Mouse (Mus musculus): ENCODE data around the gene Cabp7.
"Not testable (repeated sequence)": the region's sequence is repeated elsewhere in the genome, so short reads cannot be mapped to it uniquely, and the experiment has no call there.

Cabp7 gene

DNA sequence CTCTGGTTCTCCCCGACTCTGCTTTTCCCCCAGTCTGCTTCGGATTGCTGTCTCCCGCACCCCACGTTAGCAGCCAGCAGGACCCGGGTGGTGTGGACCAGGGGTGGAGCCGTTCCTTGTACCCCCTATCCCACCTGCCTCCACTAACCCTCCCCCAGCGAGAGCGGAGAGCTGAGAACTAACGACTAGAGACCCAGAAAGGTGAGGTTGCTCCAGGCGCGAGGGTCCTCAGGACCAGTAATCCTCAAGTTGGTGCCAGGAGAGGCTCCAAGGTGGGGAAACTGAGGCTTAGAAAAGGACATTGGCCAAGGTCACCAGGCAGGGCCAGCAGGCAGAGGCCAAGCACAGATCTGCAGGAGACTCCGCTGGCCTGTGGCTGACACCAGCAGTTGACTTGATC, 707 bp upstream of the Cabp7 start:
- no peak for DNase-seq (ENCODE audit: low spot score in 2 of 2)

DNA sequence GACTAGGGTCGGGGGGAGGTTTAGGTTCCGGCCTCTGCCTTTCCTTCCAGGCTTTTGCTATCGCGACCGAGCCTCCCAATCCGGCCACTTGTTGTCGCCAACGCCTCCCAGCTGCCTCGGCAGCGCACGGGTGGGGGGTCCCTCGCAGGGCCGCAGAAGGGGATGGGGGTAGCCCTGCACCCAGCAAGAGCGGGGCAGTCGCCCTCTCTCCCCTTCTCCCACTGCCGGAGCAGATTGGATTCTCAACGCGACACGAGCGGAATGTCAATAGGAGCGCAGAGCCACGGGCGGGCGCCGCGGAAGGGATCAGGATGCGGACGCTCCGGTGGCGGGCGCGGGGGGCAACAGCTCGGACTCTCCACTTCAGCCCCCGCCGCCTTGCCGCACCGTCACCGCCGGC, 609 bp downstream of the Cabp7 start:
- DNase-seq (ENCODE audit: low spot score in 2 of 2) = no peak

DNA sequence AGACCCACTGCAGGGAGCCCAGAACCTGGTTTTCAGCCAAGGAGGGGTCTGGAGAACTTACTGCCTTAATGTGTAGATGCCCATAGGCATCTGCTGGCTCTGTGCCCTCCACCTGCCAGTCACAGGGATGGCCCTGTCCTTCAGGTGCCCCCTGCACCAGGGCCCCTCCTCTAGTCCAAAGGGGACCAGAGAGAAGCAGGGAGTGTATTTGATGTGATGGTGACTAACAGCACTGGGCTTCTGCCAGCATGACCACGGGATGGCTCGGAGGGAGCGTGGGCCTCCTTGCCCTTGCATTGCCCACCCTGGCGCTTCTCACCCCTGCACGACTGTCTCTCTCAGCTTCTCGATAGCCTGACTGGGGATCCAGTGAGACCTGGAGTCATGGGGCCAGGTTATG, 1.9 kb downstream of the Cabp7 start:
- DNase-seq (ENCODE audit: low spot score in 2 of 2) = no peak

DNA sequence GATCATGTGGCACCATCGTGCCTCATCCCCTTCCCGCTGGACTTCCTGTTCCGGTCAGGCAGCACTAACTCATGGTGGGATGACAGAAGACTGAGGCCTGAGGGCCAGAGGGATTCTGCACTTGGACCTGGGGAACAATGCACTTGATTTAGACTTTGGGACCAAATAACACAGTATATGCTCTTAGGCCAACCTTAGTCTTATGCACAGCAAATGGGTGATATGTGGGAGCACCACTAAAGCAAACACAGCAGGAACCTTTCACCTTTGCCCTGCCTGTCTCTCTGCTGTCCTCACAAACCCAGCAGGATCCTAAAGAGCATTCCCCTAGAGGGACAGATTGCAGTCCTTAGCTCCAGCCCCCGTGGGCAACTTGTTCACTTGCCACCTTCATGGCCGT, 5.8 kb downstream of the Cabp7 start:
- DNase-seq (ENCODE audit: low spot score in 2 of 2) = no peak

DNA sequence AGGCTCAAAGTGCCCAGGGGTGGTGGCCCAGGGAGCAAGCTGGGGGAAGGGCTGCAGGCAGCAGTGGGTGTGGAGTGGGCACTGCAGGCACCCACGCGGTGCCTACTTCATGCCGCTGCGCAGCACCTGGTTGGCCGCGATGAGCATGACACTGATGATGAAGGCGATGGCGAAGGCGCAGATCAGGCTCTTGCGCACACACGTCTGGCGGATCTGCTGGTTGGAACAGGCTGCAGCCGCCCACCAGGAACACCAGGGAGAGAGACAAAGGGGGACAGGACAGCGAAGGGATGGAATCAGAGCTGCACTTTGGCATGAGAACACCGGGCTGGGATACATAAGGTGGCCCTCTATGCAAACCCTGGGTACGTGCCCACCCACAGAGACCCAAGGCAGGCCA, 7.9 kb downstream of the Cabp7 start:
- DNase-seq (ENCODE audit: low spot score in 2 of 2) = no peak

DNA sequence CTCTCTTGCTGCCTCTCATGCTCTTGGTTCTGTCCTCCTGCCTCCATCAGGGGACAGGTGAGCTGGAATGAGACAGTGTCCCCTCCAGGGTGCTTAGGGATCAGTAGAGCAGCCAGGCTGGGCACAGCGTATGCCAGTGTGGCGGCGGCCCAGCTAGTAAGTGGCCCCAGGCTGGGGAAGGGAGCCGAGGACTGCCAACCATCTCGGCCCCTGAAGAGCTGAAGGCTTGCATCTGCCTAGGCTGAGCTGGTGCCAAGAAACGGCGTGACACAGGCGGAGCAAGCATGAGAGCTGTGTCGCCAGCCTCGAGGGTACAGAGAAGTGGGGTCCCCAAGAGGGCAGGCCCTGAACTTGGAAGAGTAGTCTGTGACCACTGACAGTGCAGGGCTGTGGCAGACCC, 8.9 kb downstream of the Cabp7 start:
- peak in 1 of 2 experiments; percentile 64 for DNase-seq (ENCODE audit: low spot score in 2 of 2)

DNA sequence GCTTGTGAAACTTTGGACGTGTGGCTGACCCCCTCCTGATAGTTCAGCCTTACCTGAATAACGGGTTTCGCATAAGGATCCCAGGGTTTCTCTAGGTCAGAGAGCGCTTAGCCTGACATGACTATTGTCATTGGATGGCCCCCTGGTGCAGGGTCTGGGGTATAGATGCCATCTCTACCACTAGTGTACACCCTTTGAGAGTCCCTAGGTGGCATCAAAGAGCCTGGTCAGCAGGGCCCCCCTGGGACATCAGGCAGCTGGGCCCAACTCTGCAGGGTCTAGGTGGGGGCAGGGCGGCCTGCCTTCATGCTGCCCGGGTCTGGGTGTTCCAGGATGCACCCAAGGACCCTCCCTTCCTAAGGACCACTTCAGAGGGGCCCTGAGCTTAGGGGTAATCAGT, 10.2 kb downstream of the Cabp7 start:
- no peak for DNase-seq (ENCODE audit: low spot score in 2 of 2)

DNA sequence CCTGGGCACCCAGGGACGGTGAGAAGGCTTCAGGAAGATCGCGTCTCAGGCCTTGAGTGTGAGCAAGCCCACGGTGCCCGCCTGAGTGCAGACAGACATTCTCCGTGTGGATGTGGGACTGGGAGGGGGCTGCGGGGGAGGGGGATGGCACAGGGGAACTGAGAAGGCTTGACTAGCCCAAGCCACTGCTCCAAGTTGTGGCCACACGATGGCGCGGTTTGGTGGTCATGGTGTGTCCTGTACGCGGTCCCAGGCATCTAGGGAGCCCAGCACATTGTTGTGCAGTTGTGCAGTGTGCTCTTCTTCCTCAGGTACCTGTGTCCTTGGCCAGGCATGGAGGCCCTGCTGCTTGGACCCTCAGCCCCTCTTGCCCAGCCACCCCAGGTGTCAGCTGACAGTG, 12.4 kb downstream of the Cabp7 start:
- no peak for DNase-seq (ENCODE audit: low spot score in 2 of 2)

DNA sequence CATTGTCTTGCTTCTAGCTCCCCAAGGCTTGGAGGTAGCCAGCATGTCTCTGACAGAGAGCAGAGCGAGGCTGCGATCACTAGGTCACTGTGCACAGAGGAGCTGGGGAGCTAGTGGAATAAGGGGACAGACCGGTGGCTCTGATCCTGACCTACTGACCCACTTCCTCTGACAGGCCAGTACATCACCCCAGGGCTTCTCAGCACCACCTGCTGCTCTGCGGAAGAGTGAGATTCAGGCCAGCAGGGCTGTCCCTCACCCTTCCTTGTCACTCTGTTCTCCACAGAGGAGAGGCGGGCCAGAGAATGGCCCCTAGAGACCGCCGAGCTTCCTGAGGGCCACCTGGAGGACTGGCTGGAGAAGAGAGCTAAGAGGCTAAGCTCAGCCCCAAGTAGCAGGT, 14.8 kb downstream of the Cabp7 start:
- DNase-seq (ENCODE audit: low spot score in 2 of 2) = no peak

DNA sequence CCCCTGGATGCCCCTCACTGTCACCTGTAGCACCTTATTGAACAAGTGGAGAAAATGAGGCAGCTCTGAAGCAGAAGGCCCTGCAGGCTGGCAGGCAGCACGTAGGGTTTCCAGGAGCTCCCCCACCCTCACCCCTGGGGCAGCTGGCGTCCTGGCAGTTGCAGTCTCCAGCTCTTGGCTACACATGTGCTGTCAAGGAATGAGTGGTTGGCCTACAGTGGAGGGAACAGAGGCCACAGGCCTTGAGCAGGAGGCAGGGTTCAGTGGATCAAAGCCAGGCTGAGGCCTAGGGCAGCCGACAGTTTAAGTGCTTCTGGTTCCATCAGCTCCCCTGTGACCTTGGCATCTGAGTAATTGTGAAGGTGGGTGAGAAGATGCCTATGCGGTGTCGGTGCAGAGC, 15.7 kb downstream of the Cabp7 start:
- no peak for DNase-seq (ENCODE audit: low spot score in 2 of 2)

DNA sequence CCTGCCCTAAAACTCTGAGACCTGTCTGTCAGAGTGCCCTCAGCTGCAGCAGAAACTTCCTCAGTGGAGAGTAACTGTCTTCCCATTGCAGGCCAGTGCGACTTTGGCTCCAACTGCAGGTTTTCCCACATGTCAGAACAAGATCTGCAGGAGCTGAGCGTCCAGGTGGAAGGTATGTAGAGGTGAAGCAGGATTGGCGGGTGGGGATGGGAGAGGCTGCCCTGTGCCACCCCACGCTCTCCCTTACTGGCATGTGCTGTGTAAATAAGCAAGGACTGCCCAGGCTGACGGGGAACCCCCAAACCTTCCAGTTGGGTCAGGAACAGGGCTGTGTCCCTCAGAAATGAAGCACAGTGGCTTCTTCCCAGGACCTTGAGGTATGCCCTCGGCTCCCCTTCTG, 16.5 kb downstream of the Cabp7 start:
- DNase-seq (ENCODE audit: low spot score in 2 of 2) = no peak

DNA sequence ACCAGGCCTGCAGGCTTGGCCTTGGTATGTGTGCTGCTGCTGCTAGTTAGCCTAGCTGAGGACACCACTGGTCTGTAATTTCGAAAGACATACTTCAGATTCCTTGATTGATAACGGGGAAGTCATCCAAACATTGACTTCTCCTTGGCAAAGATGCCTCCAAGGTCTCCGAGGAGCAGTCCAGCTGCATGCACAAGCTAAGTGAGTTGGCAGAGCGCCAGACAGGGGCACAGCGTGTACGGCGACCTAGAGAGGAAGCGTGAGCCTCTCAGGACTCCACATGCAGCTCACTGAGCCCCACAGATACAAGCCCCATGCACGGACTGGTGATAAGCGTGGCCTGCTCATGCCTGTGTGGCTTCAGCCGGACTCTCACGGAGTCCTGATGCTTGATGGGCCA, 17.0 kb downstream of the Cabp7 start:
- no peak for DNase-seq (ENCODE audit: low spot score in 2 of 2)

DNA sequence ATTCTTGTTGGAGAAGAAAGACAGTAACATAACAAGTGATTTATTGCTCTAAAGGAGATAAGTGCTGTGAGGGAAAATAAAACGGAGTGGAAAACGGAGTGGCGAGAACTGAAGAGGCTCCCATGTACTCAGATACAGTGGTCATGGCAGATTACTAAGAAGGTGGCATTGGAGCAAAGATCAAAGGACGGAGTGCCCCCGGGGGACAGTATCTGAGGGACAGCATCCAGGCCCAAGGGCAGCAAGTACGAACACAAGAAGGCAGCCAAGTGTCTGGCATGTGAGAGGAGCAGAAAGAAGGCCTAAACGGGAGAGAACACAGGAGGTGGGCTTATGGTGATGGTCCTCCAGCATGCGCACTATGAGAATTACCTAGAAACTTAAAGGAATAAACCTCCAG, 24.9 kb downstream of the Cabp7 start:
- DNase-seq (ENCODE audit: low spot score in 2 of 2) = no peak

DNA sequence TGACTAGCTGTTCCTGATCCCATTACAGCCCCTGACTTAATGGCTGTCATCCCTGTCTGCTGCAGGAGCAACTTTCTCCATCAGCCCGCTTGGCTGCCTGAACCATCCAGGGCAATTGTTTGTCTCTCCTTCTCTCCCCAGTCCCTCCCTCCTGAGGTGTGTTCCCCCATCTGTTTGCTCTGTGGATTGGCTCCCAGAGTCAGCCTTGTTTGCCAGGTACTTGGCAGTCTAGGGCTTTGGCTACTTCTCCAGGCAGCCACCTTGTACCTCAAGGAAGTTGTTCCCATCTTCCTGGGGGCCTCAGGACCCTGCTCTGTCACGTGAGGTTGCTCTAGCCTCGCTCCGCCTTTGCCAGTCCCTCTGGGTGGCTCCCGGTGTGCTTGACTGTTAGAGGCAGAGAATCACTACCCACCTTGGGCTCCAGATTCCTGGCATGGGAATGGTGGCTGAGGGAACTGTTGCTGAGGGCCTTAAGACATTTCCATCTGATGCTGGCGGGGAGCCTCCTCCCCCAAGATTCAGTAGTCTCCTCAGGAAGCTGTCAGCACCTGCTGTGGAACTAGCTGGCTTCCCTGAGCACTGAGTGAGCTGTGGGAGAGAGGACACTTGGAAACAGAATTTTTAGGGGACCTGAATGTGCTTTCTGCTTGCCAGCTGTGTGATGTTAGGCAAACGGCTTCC, 25.5 kb downstream of the Cabp7 start:
- no peak for DNase-seq (ENCODE audit: low spot score in 2 of 2)

DNA sequence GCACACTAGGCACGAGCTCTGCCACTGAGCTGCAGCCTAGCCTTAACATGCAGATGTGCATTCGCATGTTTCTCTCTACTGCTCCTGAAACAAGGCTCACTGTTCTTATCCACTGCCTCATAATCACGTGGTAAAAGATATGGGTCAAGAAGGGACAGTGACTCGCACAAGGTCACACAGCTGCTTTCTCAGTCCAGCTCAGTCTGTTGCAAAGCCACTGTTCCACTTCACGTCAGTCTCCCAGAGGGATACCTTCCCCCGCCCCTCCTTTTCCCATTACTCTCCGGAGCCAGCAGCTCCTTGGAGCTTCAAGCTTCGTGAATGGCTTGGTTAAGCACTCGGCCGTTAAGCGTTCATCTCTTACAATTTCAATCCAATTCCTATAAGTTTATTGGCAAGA, 26.2 kb downstream of the Cabp7 start:
- no peak for DNase-seq (ENCODE audit: low spot score in 2 of 2)

DNA sequence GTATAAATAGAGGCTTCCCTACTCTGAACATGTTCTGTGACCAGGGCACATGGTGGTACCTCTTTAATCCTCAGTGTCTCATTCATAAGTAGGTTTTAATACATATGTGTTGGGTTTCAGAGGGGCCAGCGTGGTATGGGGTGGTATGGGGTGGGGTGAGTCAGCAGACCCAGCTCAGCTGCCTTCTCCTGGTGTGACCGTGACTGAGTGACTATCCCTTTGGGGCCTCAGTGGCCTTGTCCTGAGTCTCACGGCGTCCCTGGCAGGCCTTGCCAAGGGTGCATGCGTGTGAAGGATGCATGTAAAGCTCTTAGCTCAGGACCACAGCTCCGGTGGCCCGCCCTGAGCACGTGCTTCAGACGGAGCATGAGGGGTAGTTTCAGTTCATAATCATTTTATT, 26.6 kb downstream of the Cabp7 start:
- no peak for DNase-seq (ENCODE audit: low spot score in 2 of 2)

DNA sequence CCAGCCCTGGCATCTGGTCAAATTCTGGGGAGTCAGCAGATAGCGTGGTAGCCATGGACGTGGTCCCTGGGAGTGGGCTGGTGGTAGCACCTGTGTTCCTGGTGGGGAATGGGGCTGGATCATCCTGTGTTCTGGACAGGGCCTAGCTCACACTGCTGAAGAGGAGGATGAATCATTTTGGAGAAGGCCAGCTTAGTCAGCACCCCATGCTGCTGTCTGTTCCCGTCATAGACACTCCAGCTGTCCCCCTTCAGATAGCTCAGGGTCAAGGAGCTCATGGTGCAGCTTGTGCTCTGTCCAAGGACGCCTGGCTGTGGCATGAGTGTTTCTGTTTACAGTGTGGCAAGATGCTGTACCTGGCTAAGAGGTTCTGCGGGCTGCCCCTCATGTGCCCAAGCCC, 28.0 kb downstream of the Cabp7 start:
- DNase-seq (ENCODE audit: low spot score in 2 of 2) = no peak

DNA sequence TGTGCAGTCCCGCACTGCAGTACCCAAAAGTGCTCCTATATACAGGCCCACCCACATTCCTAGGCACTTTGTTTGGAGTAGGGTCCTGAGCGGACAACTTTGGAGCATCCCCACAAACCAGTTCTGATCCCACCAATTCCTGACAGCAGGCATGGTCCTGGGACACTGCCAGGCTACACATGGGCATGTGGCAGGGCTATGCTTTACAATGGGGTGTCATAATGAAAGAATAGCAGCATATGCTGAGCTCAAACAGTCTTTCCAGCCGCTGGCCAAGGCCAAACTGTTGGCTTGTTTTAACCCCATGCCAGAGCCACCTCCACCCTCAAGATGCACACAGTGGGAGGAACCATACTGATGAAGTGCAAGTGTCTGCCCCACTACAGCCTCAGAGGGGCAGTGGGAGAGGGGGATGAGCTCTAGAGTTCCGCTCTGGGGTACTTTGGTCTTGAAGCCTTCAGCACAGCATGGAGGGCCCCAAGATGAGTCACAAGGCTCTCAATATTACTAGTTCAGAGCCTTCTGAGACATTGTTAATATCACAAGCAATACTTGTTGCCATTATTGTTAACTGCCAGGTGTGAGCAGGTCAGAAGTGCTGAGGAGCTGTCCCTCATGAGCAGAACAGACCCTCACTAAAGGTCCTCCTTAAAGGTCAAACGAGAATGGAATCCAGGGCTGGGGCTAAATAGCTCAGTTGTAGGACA, 29.9 kb downstream of the Cabp7 start:
- DNase-seq (ENCODE audit: low spot score in 2 of 2) = no peak

DNA sequence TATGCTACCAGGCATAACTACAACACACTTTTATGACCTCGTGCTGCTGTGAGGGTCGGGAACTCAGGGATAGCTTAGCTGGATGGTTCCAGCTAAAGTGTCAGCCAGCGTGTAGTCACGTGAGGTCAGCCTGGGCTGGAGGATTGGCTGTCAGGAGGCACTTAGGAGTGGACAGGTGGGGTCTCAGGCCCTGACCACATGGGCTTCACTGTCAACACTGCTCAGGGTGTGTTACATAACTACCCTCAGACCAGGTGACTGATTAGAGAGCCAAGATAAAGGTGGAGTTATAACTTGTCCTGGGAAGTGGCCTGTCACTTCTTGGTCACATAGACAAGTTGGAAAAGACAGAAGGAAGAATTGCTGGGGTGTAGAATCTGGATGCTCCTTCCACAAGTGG, 31.0 kb downstream of the Cabp7 start:
- DNase-seq (ENCODE audit: low spot score in 2 of 2) = no peak

DNA sequence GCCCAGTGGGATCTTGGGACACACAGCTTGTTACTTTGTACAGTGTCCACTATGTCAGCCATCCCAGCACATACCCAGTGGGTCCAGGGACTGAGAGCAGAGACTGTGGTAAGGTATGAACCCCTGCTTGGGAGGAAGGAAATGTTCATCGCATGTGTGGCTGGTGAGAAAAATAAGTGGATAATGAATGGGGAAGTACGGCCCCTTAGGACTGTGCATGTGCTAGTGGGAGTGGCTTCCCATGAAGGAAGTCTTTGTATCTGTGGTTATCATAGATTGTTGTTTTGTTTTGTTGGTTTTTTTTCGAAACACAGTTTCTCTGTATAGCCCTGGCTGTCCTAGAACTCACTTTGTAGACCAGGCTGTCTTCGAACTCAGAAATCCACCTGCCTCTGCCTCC, 31.9 kb downstream of the Cabp7 start:
- DNase-seq (ENCODE audit: low spot score in 2 of 2) = no peak

DNA sequence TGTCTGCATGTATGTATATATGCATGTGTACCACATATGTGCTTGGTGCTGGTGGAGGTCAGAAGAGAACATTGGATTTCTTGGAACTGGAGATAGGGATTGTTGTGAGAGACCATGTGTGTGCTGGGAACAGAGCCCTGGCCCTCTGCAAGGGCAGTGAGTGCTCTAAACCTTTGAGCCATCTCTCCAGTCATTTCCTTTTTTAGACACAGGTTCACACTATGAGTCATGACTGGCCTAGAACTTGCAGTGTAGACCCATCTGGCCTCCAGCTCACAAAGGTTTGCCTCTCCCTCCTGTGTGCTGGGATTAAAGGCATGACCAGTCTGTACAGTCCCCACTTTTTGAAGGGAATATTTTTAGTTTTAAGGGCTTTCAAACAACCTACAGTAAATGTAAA, 33.8 kb downstream of the Cabp7 start:
- no peak for DNase-seq (ENCODE audit: low spot score in 2 of 2)

DNA sequence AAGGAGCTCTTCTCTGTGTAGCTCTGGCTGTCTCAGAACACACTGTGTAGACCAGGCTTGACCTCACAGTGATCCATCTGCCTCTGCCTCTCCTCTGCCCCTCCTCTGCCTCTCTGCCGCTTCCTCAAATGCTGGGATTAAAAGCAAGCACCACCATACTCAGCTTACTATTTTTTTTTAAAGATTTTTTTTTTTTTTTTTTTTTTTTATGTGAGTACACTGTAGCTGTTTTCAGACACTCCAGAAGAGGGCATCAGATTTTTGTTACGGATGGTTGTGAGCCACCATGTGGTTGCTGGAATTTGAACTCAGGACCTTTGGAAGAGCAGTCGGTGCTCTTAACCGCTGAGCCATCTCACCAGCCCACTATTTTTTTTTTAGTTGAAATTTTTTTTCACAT, 36.4 kb downstream of the Cabp7 start:
- DNase-seq (ENCODE audit: low spot score in 2 of 2) = not testable (repeated sequence)

DNA sequence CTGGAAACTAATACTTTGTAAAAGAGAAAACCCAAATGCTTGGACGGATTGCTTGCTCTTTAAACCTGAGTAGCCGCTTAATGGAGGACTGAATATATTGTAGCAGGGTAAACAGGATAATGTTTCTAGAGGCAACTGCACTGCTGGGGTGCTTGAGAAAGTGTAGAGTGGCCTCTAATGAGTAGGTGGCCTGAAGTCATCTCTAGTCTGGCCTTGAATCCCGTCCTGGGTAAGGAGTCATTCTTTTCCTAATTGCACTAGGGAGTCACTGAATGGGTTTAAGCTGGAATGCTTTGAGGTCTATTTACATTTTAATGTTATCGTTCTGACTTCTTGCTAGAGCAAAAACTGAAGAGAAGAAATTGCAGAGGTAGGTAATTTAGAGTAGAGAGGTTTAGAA, 41.4 kb downstream of the Cabp7 start:
- no peak for DNase-seq (ENCODE audit: low spot score in 2 of 2)
